Mouse (Mus musculus): ENCODE measurements at regions not wholly inside any gene's neighbourhood (a gene's known extent, or its start where the extent isn't known, plus 50 kb on each side); places are given as distances from the start of the nearest gene placed in this dataset.

DNA sequence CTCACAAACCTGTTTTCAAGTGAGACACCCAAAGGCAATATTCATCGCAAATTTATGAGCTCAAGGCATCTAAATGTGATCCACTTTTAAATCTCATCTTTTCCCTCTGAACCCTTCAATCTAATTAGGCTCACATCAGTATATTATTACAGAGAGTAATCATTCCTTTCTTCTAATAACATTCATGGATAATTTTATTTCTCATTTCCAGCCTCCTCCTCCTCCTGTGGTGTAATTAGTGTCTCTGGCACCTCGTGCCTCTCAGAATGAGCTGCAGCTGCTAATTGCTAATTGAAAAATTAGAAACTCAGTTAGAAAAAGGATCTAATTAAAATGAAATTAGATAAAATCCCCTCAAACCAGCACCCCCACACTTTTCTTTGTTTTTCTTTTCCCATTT, 420.5 kb upstream of the Camk1g start:
- TF ChIP-seq POLR2A (IDR thresholded peaks at IDR 0.05; ENCODE audit: insufficient read depth, low read depth, low read length) = no peak
- TF ChIP-seq CTCF (IDR thresholded peaks at IDR 0.05) = no peak
